Mouse (Mus musculus) limb, embryonic 15.5 days (tissue): ENCODE data around the gene Ang5. TPM values are rescaled to one million over a fixed set of nuclear protein-coding genes. Genes with fewer than 3 reads are reported as not detected.
"Not testable (repeated sequence)": the region's sequence is repeated elsewhere in the genome, so short reads cannot be mapped to it uniquely, and the experiment has no call there.

Experiments
- ATAC-seq: fragments of 200-750 bp; cut with Nextera tagmentation; 2 replicates; pipeline ENCODE4 v1.8.0; 2017; ENCODE audit warnings: low read depth, moderate TSS enrichment; ENCODE audit not compliant: insufficient number of reproducible peaks, low FRiP score, low TSS enrichment
- H3K27ac ChIP-seq: fragments of 300-500 bp; sonication (generic); 2 replicates; pipeline ENCODE4 v1.5.1; 2015; ENCODE audit warnings: moderate library complexity, mild to moderate bottlenecking, inconsistent platforms
- H3K27me3 ChIP-seq: fragments of 300-500 bp; sonication (generic); 2 replicates; pipeline ENCODE4 v1.6.1; 2015; ENCODE audit warnings: inconsistent platforms
- H3K36me3 ChIP-seq: fragments of 300-500 bp; sonication (generic); 2 replicates; pipeline ENCODE4 v1.6.1; 2015; ENCODE audit warnings: inconsistent platforms
- H3K4me1 ChIP-seq: fragments of 300-500 bp; sonication (generic); 2 replicates; pipeline ENCODE4 v1.6.1; 2015; ENCODE audit warnings: inconsistent platforms
- H3K4me2 ChIP-seq: fragments of 300-500 bp; sonication (generic); 2 replicates; pipeline ENCODE4 v1.6.1; 2015; ENCODE audit warnings: mild to moderate bottlenecking, inconsistent platforms
- H3K4me3 ChIP-seq: fragments of 300-500 bp; sonication (generic); 2 replicates; pipeline ENCODE4 v1.5.1; 2015; ENCODE audit warnings: mild to moderate bottlenecking, inconsistent platforms
- H3K9ac ChIP-seq: fragments of 300-500 bp; sonication (generic); 2 replicates; pipeline ENCODE4 v1.6.1; 2015; ENCODE audit warnings: inconsistent platforms
- H3K9me3 ChIP-seq: fragments of 300-500 bp; sonication (generic); 2 replicates; pipeline ENCODE4 v1.6.1; 2016; ENCODE audit warnings: inconsistent platforms
- WGBS: fragments of 180-500 bp; shearing (Covaris S2); methylation state at CpG from one replicate; pipeline ENCODE4 v1.1.7; 2015; 5-methylcytosine and 5-hydroxymethylcytosine counted together
- polyA plus RNA-seq: library from polyadenylated mRNA; unstranded; fragments of >200 nt; fragmentation: Nextera tagmentation; extraction: Ambion mirVana; gene quantifications from 2 replicates; pipeline ENCODE4 v1.2.1, GENCODE M21; 2015

Gene Ang5
- polyA plus RNA-seq, 1 experiment from 2014 or later: not detected

DNA sequence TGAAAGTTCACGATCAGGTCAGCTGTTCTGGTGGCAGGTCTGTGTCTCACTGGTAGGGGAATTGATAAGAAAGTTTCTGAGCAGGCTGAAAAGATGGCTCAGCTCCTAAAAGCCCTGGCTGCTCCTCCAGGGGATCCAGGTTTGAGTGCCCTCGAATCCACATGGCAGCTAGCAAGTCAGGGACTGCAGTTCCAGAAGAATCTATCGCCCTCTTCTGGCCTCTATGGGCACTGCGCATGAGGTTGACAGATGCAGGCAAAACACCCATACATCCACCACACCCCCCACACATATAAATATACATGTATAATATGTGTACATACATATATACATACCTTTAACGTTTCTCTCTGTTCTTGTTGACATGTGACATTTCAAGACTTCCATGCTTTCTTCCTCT lies 30.5 kb downstream of the Ang5 start:
- H3K4me3 ChIP-seq, ATAC-seq, H3K27ac ChIP-seq, H3K27me3 ChIP-seq, H3K9ac ChIP-seq, H3K9me3 ChIP-seq, H3K4me2 ChIP-seq, H3K36me3 ChIP-seq, H3K4me1 ChIP-seq: not testable (repeated sequence)
- 18% methylated on average over 5 of the region's 5 CpGs for WGBS

DNA sequence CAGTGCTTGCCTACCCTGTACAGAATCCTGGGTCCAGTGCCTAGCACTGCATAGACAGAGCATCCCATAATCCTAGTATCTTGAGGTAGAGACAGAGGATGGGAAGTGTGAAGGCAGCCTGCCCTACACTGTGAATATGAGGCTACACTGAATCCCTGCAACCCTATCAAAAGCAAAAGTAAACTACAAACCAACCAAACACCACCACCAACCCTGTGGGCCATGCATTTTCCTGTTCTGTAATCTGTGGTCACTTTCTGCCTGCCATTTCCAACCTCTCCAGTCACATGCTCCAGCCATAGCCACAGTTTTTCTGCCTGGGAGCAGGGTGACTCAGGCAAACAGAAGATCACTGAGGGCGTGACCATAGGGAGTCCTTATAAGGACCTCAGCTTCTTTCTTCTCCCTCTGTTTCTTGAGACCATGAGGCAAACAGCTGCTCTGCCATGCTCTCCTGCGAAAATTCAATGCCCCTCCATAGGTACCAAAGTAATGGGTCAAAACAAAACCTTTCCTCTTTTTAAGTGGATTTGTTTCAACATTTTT lies 41.7 kb downstream of the Ang5 start:
- not testable (repeated sequence) for ATAC-seq, H3K4me1 ChIP-seq

DNA sequence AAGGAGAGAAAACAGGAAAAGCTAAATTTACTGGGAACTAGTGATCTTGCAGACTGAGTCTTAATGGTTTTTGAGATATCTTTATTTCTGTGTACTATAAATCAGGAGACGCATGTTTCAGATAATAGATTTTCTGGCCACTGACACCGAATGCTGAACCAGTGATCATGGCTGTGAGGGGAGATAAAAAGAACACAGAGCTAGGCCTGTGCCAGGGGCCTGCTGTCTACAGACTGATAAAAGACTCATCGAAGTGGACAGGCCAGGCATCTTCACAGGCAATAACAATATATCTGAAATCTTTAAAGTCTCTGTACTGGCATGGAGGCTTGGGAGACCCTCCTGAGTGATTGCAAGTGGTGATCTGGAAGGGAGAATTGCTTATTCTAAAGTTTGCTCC lies 44.7 kb downstream of the Ang5 start:
- Histone ChIP-seq H3K4me2 (no peak overlapping the region), H3K4me3 (no peak overlapping the region), H3K9ac (no peak overlapping the region), H3K27ac (no peak overlapping the region), H3K36me3 (no peaks in the 10 kb centered on the region), H3K4me1 (no peaks in the 10 kb centered on the region), H3K9me3 (no peaks in the 10 kb centered on the region), H3K27me3 (no peaks in the 10 kb centered on the region)
- WGBS: 82% methylated on average over 3 of the region's 3 CpGs
- ATAC-seq: no peak

More for the DNA sequence above, 41.7 kb downstream of the Ang5 start:
- H3K9ac ChIP-seq, H3K36me3 ChIP-seq, H3K4me2 ChIP-seq, H3K27me3 ChIP-seq, H3K9me3 ChIP-seq, H3K4me3 ChIP-seq, H3K27ac ChIP-seq: not testable (repeated sequence)
- WGBS: 84% methylated on average over 2 of the region's 2 CpGs

DNA sequence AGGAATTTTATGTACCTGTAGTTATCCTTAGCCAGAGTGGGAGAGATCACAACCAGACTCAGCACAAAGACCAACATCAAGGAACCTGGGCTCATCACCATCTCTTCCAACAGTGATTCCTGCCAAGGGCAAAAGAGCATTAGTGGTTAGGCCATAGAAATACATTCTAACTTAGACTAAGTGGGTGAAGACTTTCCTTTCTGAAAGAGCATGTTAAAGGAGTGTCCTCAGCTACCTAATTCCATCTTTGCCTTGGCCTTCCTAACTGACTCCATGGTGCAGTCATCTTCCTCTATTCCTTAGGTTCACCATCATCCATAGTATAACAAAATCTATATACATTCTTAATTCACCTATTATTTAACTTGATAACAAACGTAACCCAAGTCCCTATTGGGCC lies 45.3 kb downstream of the Ang5 start, which contains the start of gene Ang6:
Gene Ang6 (minus strand): TSS at position 101 of the 400 bp plus-strand sequence.
- WGBS: 78% methylated on average over 1 of the region's 1 CpGs
- Histone ChIP-seq H3K27me3 (no peaks in the 10 kb centered on the region), H3K4me1 (no peaks in the 10 kb centered on the region), H3K4me3 (no peak within 1 kb of the TSS), H3K9me3 (no peaks in the 10 kb centered on the region), H3K27ac (no peak within 1 kb of the TSS), H3K9ac (no peak within 1 kb of the TSS), H3K4me2 (no peak within 1 kb of the TSS), H3K36me3 (no peaks in the 10 kb centered on the region)
- no peak for ATAC-seq

DNA sequence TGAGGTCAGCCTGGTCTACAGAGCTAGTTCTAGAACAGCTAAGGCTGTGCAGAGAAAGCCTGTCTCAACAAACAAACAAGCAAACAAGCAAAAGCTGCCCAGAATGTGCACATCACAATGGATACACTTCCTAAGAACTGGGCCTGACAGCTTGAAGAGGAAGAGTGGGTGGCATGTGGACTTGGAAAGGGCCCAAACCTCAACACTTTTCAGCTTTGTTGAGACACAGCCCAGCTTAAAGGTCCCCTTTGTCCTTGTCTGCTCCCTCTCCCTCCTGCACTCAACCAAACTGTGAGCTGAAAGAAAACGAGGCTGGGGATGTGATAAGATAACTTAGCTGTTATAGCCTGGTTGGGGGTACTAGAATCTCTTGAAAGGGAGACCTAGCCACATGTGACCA lies 51.2 kb downstream of the Ang5 start:
- H3K4me2 ChIP-seq, H3K9ac ChIP-seq, H3K4me3 ChIP-seq, H3K36me3 ChIP-seq, H3K27me3 ChIP-seq, ATAC-seq, H3K27ac ChIP-seq, H3K9me3 ChIP-seq, H3K4me1 ChIP-seq: not testable (repeated sequence)
- whole genome bisulfite sequencing: no CpG with 5 or more reads among the region's 1 CpGs

DNA sequence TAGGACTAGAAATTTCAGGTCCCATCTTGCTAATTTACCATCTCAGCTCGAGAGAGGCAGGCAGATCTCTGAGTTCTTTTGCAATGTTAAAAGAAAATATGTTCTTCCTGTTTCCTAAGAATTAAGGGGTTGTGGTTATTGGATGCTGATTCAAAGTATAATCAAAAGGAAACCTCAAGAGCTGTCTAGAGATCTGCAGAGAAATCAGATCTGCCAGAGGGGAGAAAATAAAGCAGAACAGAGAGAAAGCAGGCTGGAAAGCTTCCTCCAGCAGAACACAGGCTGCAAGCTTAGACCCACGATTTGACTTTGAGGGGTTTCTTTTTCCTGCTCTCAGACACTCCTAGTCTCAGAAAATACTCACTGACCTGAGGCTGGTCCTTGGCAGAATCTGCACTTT lies 52.8 kb downstream of the Ang5 start:
- H3K27ac ChIP-seq, H3K4me2 ChIP-seq, H3K36me3 ChIP-seq, H3K9ac ChIP-seq, ATAC-seq, H3K27me3 ChIP-seq, H3K9me3 ChIP-seq, H3K4me1 ChIP-seq, H3K4me3 ChIP-seq: not testable (repeated sequence)
- 31% methylated on average over 2 of the region's 2 CpGs for WGBS

Other genes with a start within 250 kb of the Ang5 start
- gene Gm16506, start 229.6 kb upstream of the Ang5 start, polyA plus RNA-seq: not detected in 2 replicates
- not detected in 2 replicates for gene Gm6526, start 209.2 kb upstream of the Ang5 start, polyA plus RNA-seq
- gene Gm8180, start 172.3 kb upstream of the Ang5 start, polyA plus RNA-seq: not detected in 2 replicates
- gene Ear1, start 81.6 kb upstream of the Ang5 start, polyA plus RNA-seq: 0.63 and 0.70 TPM in 2 replicates
- gene Ear10, start 33.5 kb upstream of the Ang5 start, polyA plus RNA-seq: not detected in 2 replicates
- gene Gm8113, start 31.7 kb upstream of the Ang5 start, polyA plus RNA-seq: 3.8 and 4.6 TPM in 2 replicates
- not detected in 2 replicates for gene Ang6, start 45.2 kb downstream of the Ang5 start, polyA plus RNA-seq
- gene Ear2, start 145.6 kb downstream of the Ang5 start, polyA plus RNA-seq: 0.37 TPM in 1 of 2 replicates, not detected in the other
- not detected in 2 replicates for gene Gm3327, start 166.8 kb downstream of the Ang5 start, polyA plus RNA-seq
- not detected in 2 replicates for gene Gm8212, start 240.6 kb downstream of the Ang5 start, polyA plus RNA-seq